Mouse (Mus musculus): ENCODE measurements at regions not wholly inside any gene's neighbourhood (a gene's known extent, or its start where the extent isn't known, plus 50 kb on each side); places are given as distances from the start of the nearest gene placed in this dataset.

DNA sequence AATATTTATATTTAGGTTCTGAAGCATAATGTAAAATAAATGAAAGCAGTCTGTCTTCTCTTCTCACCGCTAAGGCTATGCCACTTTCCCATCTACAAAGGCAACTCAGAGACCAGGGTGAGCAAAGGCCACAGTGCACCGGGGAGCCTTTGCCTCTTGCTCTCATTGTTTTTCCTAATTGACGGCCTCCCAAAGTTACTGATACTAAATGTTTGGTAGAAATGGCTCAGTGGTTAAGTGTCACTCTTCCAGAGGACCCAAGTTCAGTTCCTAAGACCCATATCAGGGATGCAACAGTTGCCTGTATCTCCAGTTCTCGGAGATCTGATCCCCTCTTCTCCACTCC is 159.5 kb upstream of the Arl4c start:
- Histone ChIP-seq H3K4me3 (no peak overlapping the region), H3K27ac (no peak overlapping the region)
- TF ChIP-seq CTCF (IDR thresholded peaks at IDR 0.05) = no peak
- no peak for DNase-seq (ENCODE audit: extremely low spot score in 1 of 2, low spot score in 2 of 2)
- intact Hi-C loops (cut with DNase I) = no loop called here

DNA sequence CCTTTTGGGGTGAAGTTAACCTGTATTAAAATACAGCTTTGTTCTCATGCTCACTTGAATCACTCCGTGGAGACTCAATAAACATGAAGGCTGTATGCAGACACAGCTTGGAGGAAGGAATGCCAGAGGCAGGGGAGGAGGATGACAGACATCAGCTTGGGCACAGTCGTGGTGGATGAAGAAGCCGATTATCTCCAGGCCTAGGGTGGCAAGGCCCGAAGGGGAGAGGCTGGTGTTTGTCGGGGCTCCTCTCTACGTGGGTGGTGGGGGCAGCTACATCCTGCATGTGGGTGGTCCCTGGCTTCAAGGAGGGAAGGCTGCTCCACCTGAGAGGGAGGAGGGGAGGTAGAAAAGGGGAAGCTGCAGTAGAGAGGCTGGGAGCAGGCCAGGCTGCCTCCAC is 163.4 kb upstream of the Arl4c start:
- no peak for TF ChIP-seq CTCF (IDR thresholded peaks at IDR 0.05)
- intact Hi-C loops (cut with DNase I) = no loop called here
- Histone ChIP-seq H3K4me3 (no peak overlapping the region), H3K27ac (no peak overlapping the region)
- DNase-seq (ENCODE audit: extremely low spot score in 1 of 2, low spot score in 2 of 2) = peak in 1 of 2 experiments; percentile 11

DNA sequence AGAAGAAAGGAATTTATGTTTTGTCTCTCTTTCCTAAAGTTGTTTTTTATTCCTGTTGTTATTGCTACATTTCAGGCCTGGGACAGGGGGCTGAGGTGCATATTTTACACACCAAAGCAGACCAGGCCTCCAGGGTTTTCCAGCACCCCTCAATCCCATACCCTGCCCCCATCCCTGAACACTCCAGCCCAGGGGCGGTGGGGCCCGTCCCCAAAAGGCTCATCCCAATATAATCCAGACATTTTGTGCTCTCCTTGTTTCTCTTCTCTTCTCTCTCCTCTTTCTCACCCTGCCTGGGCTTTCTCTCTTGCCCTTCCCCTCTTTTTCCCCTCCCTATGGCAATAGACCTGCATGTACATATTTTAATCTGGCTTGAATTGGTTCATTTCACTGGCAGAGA is 164.6 kb upstream of the Arl4c start:
- Histone ChIP-seq H3K4me3 (no peak overlapping the region), H3K27ac (no peak overlapping the region)
- intact Hi-C loops (cut with DNase I) = no loop called here
- no peak for TF ChIP-seq CTCF (IDR thresholded peaks at IDR 0.05)
- no peak for DNase-seq (ENCODE audit: extremely low spot score in 1 of 2, low spot score in 2 of 2)

DNA sequence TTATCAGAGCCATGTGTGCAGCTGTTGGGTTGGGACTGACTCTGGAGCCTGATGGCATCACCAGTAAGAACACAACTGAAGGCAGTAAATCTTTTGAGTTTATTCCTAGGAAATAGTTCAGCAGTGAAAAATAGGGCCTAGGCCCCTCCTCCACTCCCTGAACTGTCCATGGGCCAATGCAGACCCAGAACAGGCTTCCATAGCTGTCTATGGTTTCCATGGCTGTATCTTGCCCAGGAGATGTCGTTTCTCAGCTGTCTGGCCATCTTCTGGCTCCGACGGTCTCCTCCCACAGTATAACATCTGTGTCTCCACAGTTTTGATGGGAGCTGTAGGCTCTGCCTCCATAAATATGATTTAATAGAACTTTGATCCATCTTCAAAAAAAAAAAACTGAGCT is 165.1 kb upstream of the Arl4c start:
- H3K27ac ChIP-seq = no peak overlapping the region
- intact Hi-C loops (cut with DNase I) = no loop called here
- TF ChIP-seq CTCF (IDR thresholded peaks at IDR 0.05) = no peak
- DNase-seq (ENCODE audit: extremely low spot score in 1 of 2, low spot score in 2 of 2) = no peak
- no peak overlapping the region for H3K4me3 ChIP-seq

- DNase-seq (ENCODE audit: extremely low spot score in 1 of 2, low spot score in 2 of 2) = no peak
- TF ChIP-seq CTCF (IDR thresholded peaks at IDR 0.05) = no peak
- intact Hi-C loops (cut with DNase I) = no loop called here
- no peak overlapping the region for H3K27ac ChIP-seq
- no peak overlapping the region for H3K4me3 ChIP-seq
Observed at GRCm38 (mm10) chr1:88869885-88870284, 167.9 kb upstream of the Arl4c start.

GRCm38 (mm10) chr1:88875356-88875755 is 173.3 kb upstream of the Arl4c start:
- no peak overlapping the region for H3K4me3 ChIP-seq
- DNase-seq (ENCODE audit: extremely low spot score in 1 of 2, low spot score in 2 of 2) = no peak
- intact Hi-C loops (cut with DNase I) = no loop called here
- H3K27ac ChIP-seq = no peak overlapping the region
- no peak for TF ChIP-seq CTCF (IDR thresholded peaks at IDR 0.05)

DNA sequence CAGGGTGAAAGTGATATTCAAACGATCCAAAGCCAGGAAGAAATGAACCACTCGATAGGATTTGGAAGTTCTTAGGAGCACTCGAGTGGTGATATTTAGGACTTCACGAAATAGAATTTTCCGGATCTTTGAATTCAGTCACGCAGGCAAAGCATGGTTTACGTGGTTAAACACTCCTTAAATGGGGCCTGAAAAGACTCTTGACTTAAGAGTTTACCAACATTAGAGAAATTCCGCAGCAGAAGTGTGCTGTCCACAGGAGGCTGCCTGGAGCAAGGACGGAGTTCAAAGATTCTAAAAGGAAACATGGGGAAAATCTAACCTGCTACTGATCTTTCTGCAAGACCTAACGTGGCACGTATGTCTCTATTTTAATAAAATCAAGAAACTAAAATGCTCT is 175.4 kb upstream of the Arl4c start:
- no peak for TF ChIP-seq CTCF (IDR thresholded peaks at IDR 0.05)
- no peak overlapping the region for H3K4me3 ChIP-seq
- intact Hi-C loops (cut with DNase I) = no loop called here
- H3K27ac ChIP-seq = no peak overlapping the region
- DNase-seq (ENCODE audit: extremely low spot score in 1 of 2, low spot score in 2 of 2) = no peak

DNA sequence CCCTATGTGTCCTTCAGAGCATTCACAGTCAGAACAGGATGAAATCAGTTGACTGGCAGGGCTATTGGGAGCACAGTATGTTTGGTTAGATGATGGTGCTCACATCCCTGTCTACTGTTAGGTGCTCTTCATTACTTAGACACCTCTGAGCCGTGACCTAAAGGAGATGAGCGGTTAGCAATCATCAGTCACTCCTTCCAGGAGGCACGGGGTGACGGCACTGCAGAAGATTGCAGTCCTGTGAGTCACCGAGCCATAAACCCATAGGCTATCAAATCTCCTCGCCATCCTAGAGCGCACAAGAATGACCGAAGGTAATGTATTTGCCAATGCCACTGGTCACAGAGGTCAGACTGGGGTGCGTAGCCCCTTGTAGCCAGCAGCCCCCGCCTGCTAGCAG is 176.8 kb upstream of the Arl4c start:
- H3K27ac ChIP-seq = no peak overlapping the region
- TF ChIP-seq CTCF (IDR thresholded peaks at IDR 0.05) = no peak
- DNase-seq (ENCODE audit: extremely low spot score in 1 of 2, low spot score in 2 of 2) = no peak
- no peak overlapping the region for H3K4me3 ChIP-seq
- intact Hi-C loops (cut with DNase I) = no loop called here

DNA sequence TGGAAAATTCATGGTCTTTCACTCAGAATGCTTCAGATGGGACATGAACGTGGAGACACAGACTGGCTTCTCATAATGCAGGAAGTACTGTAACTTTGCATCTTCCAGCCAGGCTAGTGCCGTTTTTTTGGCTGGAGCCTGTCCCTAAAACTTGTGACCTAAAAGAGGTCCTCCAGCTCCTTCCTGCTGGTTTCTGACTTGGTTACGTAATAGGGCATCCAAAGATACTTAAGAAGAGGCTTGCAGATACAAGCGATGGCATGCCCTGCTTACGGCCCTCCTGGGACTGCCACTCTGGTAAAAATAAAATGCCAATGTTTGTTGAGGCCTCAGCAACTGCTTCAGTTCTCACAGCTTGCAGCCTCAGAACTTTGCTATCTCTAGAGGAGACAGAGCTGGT is 177.3 kb upstream of the Arl4c start:
- H3K27ac ChIP-seq = no peak overlapping the region
- intact Hi-C loops (cut with DNase I) = no loop called here
- no peak overlapping the region for H3K4me3 ChIP-seq
- DNase-seq (ENCODE audit: extremely low spot score in 1 of 2, low spot score in 2 of 2) = no peak
- no peak for TF ChIP-seq CTCF (IDR thresholded peaks at IDR 0.05)

DNA sequence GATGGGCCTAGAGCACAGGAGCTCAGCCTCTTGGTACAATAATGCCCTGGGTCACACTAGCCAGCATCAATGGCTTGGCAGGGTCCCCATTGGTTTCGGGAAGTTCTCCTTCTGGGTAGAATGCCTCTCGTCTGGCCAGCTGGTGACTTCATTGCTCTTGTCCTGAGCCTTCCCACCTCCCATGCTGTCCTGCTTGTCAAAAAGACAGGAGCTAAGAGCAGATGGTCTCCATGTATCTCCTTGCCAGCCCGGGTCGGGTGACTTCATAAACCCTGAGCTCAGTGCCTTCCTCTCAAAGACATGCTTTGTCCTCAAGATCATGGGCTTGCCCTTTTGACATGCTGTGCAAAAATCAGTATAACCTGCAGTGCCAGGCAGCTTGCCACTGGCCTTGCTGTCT is 179.2 kb upstream of the Sh3bp4 start:
- DNase-seq (ENCODE audit: extremely low spot score in 1 of 2, low spot score in 2 of 2) = no peak
- no peak overlapping the region for H3K4me3 ChIP-seq
- intact Hi-C loops (cut with DNase I) = no loop called here
- H3K27ac ChIP-seq = no peak overlapping the region
- no peak for TF ChIP-seq CTCF (IDR thresholded peaks at IDR 0.05)

DNA sequence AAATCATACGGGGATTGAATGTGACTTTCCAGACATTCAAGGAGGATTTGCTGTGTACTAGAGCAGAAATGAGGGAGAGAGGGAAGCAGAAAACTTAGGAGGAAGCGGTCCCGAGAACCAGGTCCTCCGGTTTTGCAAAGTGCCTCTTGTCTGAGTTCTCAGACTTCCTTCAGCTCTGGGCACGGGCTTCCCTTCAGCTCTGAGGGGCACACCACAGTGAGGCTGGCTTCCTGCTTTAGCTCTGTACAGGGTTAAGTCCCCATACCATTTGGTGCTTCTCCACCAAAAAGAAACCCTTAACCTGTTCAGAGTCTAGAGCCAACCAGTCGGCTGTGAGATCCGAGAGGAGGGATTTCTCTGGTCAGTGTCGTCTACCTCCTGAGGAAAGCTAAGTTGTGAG is 167.8 kb upstream of the Sh3bp4 start:
- TF ChIP-seq CTCF (IDR thresholded peaks at IDR 0.05) = no peak
- no peak overlapping the region for H3K27ac ChIP-seq
- no peak for DNase-seq (ENCODE audit: extremely low spot score in 1 of 2, low spot score in 2 of 2)
- H3K4me3 ChIP-seq = no peak overlapping the region
- intact Hi-C loops (cut with DNase I) = no loop called here

GRCm38 (mm10) chr1:88907766-88908463 is 162.3 kb upstream of the Sh3bp4 start:
- H3K4me3 ChIP-seq = no peak overlapping the region
- no peak for TF ChIP-seq CTCF (IDR thresholded peaks at IDR 0.05)
- no peak for DNase-seq (ENCODE audit: extremely low spot score in 1 of 2, low spot score in 2 of 2)
- no peak overlapping the region for H3K27ac ChIP-seq
- intact Hi-C loops (cut with DNase I) = no loop called here

DNA sequence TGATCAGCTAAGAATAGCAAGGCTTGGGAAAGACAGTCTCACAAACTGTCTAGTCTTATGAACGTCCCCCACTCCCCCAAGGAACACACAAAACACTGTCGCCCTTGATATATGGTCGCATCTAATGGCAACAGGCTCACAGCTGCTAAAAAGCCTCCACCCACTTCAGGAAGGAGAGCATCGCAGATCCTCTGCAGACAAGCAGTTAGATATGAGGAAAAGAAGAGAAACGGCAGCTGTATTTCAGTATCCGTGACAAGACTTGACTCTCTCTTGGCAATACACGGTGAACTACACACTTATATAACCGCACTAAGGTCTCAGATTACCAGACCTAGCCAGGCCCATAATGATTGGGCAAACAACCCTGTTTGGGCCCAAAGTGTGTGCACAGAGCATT is 161.5 kb upstream of the Sh3bp4 start:
- no peak for DNase-seq (ENCODE audit: extremely low spot score in 1 of 2, low spot score in 2 of 2)
- H3K4me3 ChIP-seq = no peak overlapping the region
- intact Hi-C loops (cut with DNase I) = no loop called here
- TF ChIP-seq CTCF (IDR thresholded peaks at IDR 0.05) = no peak
- H3K27ac ChIP-seq = no peak overlapping the region

Measured in left cerebral cortex, adult 2 months (tissue).